Mouse (Mus musculus) heart, adult 2 months (tissue): ENCODE data around the gene Rufy2. TPM values are rescaled to one million over a fixed set of nuclear protein-coding genes. Genes with fewer than 3 reads are reported as not detected.
A peak's percentile ranks its signal among the peaks of the same experiment; 100 is the strongest.

ENCODE experiments used
- DNase-seq, 2 experiments: peaks; one replicate each; pipeline ENCODE4 v3.0.0; 2021
- H3K27ac ChIP-seq: fragments of 200-600 bp; 2 replicates; pipeline ENCODE4 v1.8.1; 2022
- H3K27me3 ChIP-seq: fragments of 200-500 bp; 2 replicates; pipeline ENCODE4 v1.6.1; 2012; ENCODE audit warnings: mild to moderate bottlenecking, low read length, inconsistent platforms, mixed read lengths; ENCODE audit not compliant: control insufficient read depth, insufficient read depth
- H3K36me3 ChIP-seq: fragments of 200-500 bp; 2 replicates; pipeline ENCODE4 v1.6.1; 2012; ENCODE audit warnings: low read length, inconsistent platforms; ENCODE audit not compliant: control insufficient read depth, insufficient read depth
- H3K4me1 ChIP-seq: fragments of 200-500 bp; 2 replicates; pipeline ENCODE4 v1.6.1; 2011; ENCODE audit warnings: low read length; ENCODE audit not compliant: control insufficient read depth, insufficient read depth
- H3K4me3 ChIP-seq: fragments of 200-600 bp; 2 replicates; pipeline ENCODE4 v1.8.1; 2022
- H3K79me2 ChIP-seq: fragments of 200-500 bp; replicated peaks from 2 replicates; pipeline ENCODE4 v1.6.1; 2012; ENCODE audit warnings: mild to moderate bottlenecking, inconsistent platforms, low read length, moderate library complexity, mixed read lengths; ENCODE audit not compliant: control insufficient read depth, insufficient read depth
- H3K9ac ChIP-seq: fragments of 200-500 bp; 2 replicates; pipeline ENCODE4 v1.6.1; 2012; ENCODE audit warnings: low read depth, mild to moderate bottlenecking, control low read depth, inconsistent platforms, low read length, mixed read lengths
- CTCF ChIP-seq: fragments of 200-600 bp; IDR thresholded peaks from 2 replicates; pipeline ENCODE4 v1.8.1; 2022; ENCODE audit warnings: antibody characterized with exemption, mild to moderate bottlenecking, moderate library complexity
- EP300 ChIP-seq: fragments of 200-500 bp; IDR thresholded peaks from 2 replicates; pipeline ENCODE4 v1.6.1; 2011; ENCODE audit warnings: low read depth, low read length, control low read depth; ENCODE audit not compliant: insufficient read depth
- POLR2A ChIP-seq: fragments of 200-500 bp; IDR thresholded peaks from 2 replicates; pipeline ENCODE4 v1.6.1; 2011; ENCODE audit warnings: mild to moderate bottlenecking, low read depth, low read length, control low read depth; ENCODE audit not compliant: insufficient read depth
- WGBS: fragments of 180-500 bp; shearing (Covaris S2); methylation state at CpG from one replicate; pipeline ENCODE4 v1.1.7; 2018; 5-methylcytosine and 5-hydroxymethylcytosine counted together
- intact Hi-C: fragments of 180-260 bp; cut with DNase I; formaldehyde crosslinking; loops from one replicate; pipeline ENCODE4 v1.15.1; 2025
- polyA plus RNA-seq: library from polyadenylated mRNA; depleted of rRNA; stranded (reverse); fragments of >200 nt; gene quantifications from 2 replicates; pipeline ENCODE4 v1.2.3, GENCODE M21; 2012
- total RNA-seq, 2 experiments: library from RNA; stranded (reverse); gene quantifications; 2 replicates each; pipeline ENCODE4 v1.2.3; 2021

Gene Rufy2
- total and polyA plus RNA-seq, 3 experiments = 2.5 to 9.6 (median 7.3) TPM

- Histone ChIP-seq H3K79me2 (no peaks in the 10 kb centered on the region), H3K4me3 (no peak overlapping the region), H3K27ac (no peak overlapping the region), H3K9ac (no peak overlapping the region), H3K36me3 (no peaks in the 10 kb centered on the region), H3K27me3 (no peaks in the 10 kb centered on the region), H3K4me1 (peaks cover 2% of the 10 kb centered on the region)
- TF ChIP-seq POLR2A = no peak
- TF ChIP-seq CTCF = no peak
- TF ChIP-seq EP300 = no peak
- peak in 1 of 2 experiments; percentile 25 for DNase-seq
- WGBS = 65% methylated on average over 6 of the region's 6 CpGs
- intact Hi-C loops = loop anchor here (5.0 kb wide), 2 partner anchors 83 to 117 kb away; no protein-coding TSS in a partner anchor
Observed at GRCm38 (mm10) chr10:62984495-62984894, 4.5 kb downstream of the Rufy2 start.

DNA sequence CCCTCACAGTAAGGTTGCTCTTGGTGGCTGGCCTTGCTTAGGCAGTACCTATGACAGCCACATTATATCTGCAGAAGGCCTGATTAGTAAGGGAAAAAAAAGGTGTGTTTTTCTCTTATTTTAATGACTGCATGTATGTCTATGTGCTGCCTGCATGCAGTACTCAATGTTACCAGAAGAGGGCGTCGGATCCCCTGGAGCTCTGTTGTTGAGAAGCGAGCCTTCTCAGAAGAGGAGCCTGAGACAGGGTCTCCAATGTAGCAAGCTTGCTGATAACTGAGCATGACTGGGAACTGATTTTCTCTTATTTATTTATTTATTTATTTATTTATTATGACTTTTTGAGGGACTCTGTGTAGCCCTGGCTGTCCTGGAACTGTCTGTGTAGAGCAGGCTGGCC lies 7.3 kb downstream of the Rufy2 start:
- no peaks in the 10 kb centered on the region for H3K79me2 ChIP-seq
- no peaks in the 10 kb centered on the region for H3K36me3 ChIP-seq
- WGBS = 36% methylated on average over 3 of the region's 3 CpGs
- no peaks in the 10 kb centered on the region for H3K4me1 ChIP-seq
- no peaks in the 10 kb centered on the region for H3K27me3 ChIP-seq
- no peak for DNase-seq
- intact Hi-C loops = no loop called here
- TF ChIP-seq CTCF = peak; percentile 68
- TF ChIP-seq EP300 = no peak
- no peak overlapping the region for H3K27ac ChIP-seq
- no peak overlapping the region for H3K4me3 ChIP-seq
- H3K9ac ChIP-seq = no peak overlapping the region

DNA sequence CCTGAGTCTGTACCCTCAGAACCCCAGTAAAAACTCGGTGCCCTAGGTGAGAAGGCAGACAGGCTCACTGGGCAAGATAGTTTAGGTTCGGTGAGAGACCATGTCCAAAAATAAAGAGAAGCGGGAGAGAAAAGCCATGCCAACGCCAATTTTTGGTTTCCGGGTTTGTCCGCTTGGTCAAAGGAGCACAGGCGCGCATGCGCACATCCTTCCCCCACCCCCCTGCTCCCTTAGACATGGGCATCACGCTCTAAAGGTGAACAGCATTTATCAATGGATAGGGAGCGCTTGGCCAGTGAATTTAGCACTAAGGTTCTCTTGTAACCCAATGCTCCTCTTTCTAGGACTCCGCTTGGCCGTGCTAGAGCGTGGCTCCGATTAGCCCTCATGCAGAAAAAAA lies 10.6 kb downstream of the Rufy2 start:
- TF ChIP-seq POLR2A (no peak), EP300 (no peak), CTCF (no peak)
- Histone ChIP-seq H3K79me2 (no peaks in the 10 kb centered on the region), H3K4me3 (no peak overlapping the region), H3K27me3 (no peaks in the 10 kb centered on the region), H3K4me1 (no peaks in the 10 kb centered on the region), H3K36me3 (no peaks in the 10 kb centered on the region), H3K9ac (no peak overlapping the region), H3K27ac (no peak overlapping the region)
- DNase-seq = no peak
- WGBS = 96% methylated on average over 15 of the region's 15 CpGs
- intact Hi-C loops = no loop called here

DNA sequence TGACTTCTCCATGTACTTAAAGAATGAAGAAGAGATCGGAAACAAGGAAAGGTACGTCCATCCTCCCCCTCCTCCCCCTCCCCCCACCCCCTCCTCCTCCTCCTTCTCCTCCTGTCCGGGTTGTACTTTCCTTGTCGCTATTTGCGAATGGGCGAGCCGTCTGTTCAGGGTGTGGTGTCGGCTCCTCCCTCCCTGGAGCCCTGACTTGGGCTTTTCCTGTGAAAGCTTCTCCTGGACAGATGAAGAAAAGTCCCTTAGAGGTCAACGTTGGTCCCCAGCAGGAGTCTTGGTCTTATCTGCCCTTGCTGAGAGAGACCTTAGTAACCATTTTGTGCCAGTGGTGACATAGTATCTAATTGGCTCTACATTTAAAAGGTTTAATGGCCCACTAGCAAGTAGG lies 14.0 kb downstream of the Rufy2 start:
- Histone ChIP-seq H3K79me2 (no peaks in the 10 kb centered on the region), H3K36me3 (no peaks in the 10 kb centered on the region)
- WGBS = 83% methylated on average over 8 of the region's 9 CpGs

GRCm38 (mm10) chr10:63000584-63000983 lies 20.6 kb downstream of the Rufy2 start:
- Histone ChIP-seq H3K4me3 (no peak overlapping the region), H3K9ac (no peak overlapping the region), H3K36me3 (no peaks in the 10 kb centered on the region), H3K79me2 (no peaks in the 10 kb centered on the region), H3K4me1 (no peaks in the 10 kb centered on the region), H3K27me3 (no peaks in the 10 kb centered on the region), H3K27ac (no peak overlapping the region)
- intact Hi-C loops = no loop called here
- no peak for DNase-seq
- no peak for TF ChIP-seq POLR2A
- no peak for TF ChIP-seq EP300
- no peak for TF ChIP-seq CTCF
- whole genome bisulfite sequencing = 81% methylated on average over 9 of the region's 9 CpGs

More for the DNA sequence above, 14.0 kb downstream of the Rufy2 start:
- intact Hi-C loops = no loop called here
- no peak for DNase-seq
- no peak overlapping the region for H3K27ac ChIP-seq
- no peak overlapping the region for H3K4me3 ChIP-seq
- H3K9ac ChIP-seq = no peak overlapping the region
- H3K4me1 ChIP-seq = no peaks in the 10 kb centered on the region
- TF ChIP-seq POLR2A (no peak), CTCF (no peak), EP300 (no peak)
- H3K27me3 ChIP-seq = no peaks in the 10 kb centered on the region

DNA sequence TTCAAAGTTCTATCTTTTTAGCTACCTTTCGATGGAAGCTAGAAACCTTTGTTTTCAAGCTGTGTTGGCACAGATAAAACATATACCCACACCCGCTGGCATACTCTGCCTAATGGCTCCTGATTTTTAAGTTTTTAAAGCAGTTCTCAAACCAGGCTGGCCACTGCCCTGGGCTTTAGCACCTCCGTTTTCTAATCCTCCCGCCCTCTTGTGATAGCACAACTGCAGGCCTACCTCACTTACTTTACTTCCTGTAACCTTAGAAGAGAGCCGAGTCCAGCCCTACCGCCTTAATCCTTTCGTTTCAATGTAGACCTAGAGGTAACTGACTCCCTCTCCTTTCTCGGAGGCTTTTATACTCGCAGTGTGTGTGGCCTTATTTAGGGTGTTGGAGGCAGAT lies 23.2 kb downstream of the Rufy2 start:
- peaks cover 4% of the 10 kb centered on the region; the same call in 1 of the 2 replicates for H3K36me3 ChIP-seq
- H3K4me3 ChIP-seq = no peak overlapping the region
- no peak overlapping the region for H3K9ac ChIP-seq
- no peak for DNase-seq
- intact Hi-C loops = no loop called here
- no peaks in the 10 kb centered on the region for H3K79me2 ChIP-seq
- no peaks in the 10 kb centered on the region for H3K27me3 ChIP-seq
- no peaks in the 10 kb centered on the region for H3K4me1 ChIP-seq
- 73% methylated on average over 9 of the region's 9 CpGs for WGBS
- TF ChIP-seq EP300 (no peak), CTCF (no peak), POLR2A (no peak)
- H3K27ac ChIP-seq = no peak overlapping the region
